Mouse (Mus musculus) ES-E14 (cell line): ENCODE results near the gene Fabp3.

Experiments used
- CHD2 ChIP-seq: IDR thresholded peaks from 2 replicates; pipeline ENCODE4 v1.6.1; 2014; ENCODE audit warnings: mild to moderate bottlenecking, low read depth, low read length, inconsistent platforms
- HCFC1 ChIP-seq: IDR thresholded peaks from 2 replicates; pipeline ENCODE4 v1.6.1; 2012; ENCODE audit warnings: low read length, inconsistent platforms, borderline replicate concordance; ENCODE audit not compliant: insufficient read depth
- MAFK ChIP-seq: IDR thresholded peaks from 2 replicates; pipeline ENCODE4 v1.6.1; 2014; ENCODE audit warnings: mild to moderate bottlenecking, low read depth, low read length, inconsistent platforms; ENCODE audit not compliant: insufficient read depth
- ZC3H11A ChIP-seq: IDR thresholded peaks from 2 replicates; pipeline ENCODE4 v1.6.1; 2012; ENCODE audit warnings: low read depth, mild to moderate bottlenecking, inconsistent platforms, low read length, borderline replicate concordance
- ZNF384 ChIP-seq: IDR thresholded peaks from 2 replicates; pipeline ENCODE4 v1.6.1; 2012; ENCODE audit warnings: low read depth, low read length, inconsistent platforms

GRCm38 (mm10) chr4:130295047-130295745, 13.2 kb upstream of the Fabp3 start:
- no peak for TF ChIP-seq MAFK
- TF ChIP-seq ZC3H11A = no peak
- no peak for TF ChIP-seq CHD2
- TF ChIP-seq HCFC1 = no peak
- TF ChIP-seq ZNF384 = 0 out of 2 replicates have a peak, but pooled peaks have one; percentile 2
